Mouse (Mus musculus) kidney, postnatal 25 days (tissue): ENCODE measurements at regions not wholly inside any gene's neighbourhood (a gene's known extent, or its start where the extent isn't known, plus 50 kb on each side); places are given as distances from the start of the nearest gene placed in this dataset.

Experiments
- DNase-seq, 2 experiments: peaks; one replicate each; pipeline ENCODE4 v3.0.0; 2021; ENCODE audit warnings: mixed read lengths in 2 of 2

- DNase-seq, result peak; percentile 47 to 54
Measured at GRCm38 (mm10) chrX:33416321-33416720, 103.1 kb downstream of the Btbd35f12 start.
